Mouse (Mus musculus): Measurements from ENCODE around the gene Hoxb5. TPM values are rescaled to one million over a fixed set of nuclear protein-coding genes. Genes with fewer than 3 reads are reported as not detected.

Hoxb5 gene
- polyA plus RNA-seq (2015; fragmentation: Nextera tagmentation; extraction: Ambion mirVana), result not detected in 2 replicates

- ATAC-seq (ENCODE audit: insufficient number of reproducible peaks, low FRiP score, low TSS enrichment, low read depth), result no peak
- peaks cover 21% of the 10 kb centered on the region; the same call in 1 of the 2 replicates for H3K4me1 ChIP-seq
- no peaks in the 10 kb centered on the region for H3K36me3 ChIP-seq
- 1% methylated on average over 68 of the region's 69 CpGs for WGBS
- no peak within 1 kb of the TSS for H3K9ac ChIP-seq
- H3K4me3 ChIP-seq (replicated peaks), result no peak within 1 kb of the TSS; the same call in 1 of the 2 replicates
- H3K9me3 ChIP-seq (replicated peaks), result no peaks in the 10 kb centered on the region
- H3K27me3 ChIP-seq, result peaks cover 100% of the 10 kb centered on the region
- H3K4me2 ChIP-seq (replicated peaks), result peak within 1 kb of the TSS; percentile 19; the same call in 1 of the 2 replicates
- H3K27ac ChIP-seq (replicated peaks), result no peak within 1 kb of the TSS
These were observed at the start of gene Hoxb5 for GRCm38 (mm10) chr11:96303151-96304099. TSS of gene Hoxb5 (plus strand) at chr11:96303336.

- no peak overlapping the region for H3K4me3 ChIP-seq (replicated peaks)
- WGBS, result 2% methylated on average over 11 of the region's 11 CpGs
- no peak overlapping the region for H3K9ac ChIP-seq
- no peaks in the 10 kb centered on the region for H3K9me3 ChIP-seq (replicated peaks)
- H3K27ac ChIP-seq (replicated peaks), result no peak overlapping the region
- H3K36me3 ChIP-seq, result no peaks in the 10 kb centered on the region
- no peak overlapping the region for H3K4me2 ChIP-seq (replicated peaks)
- H3K27me3 ChIP-seq, result peaks cover 99% of the 10 kb centered on the region
- ATAC-seq (ENCODE audit: insufficient number of reproducible peaks, low FRiP score, low TSS enrichment, low read depth), result no peak
- H3K4me1 ChIP-seq, result no peaks in the 10 kb centered on the region; the same call in 1 of the 2 replicates
These were observed 48.9 kb upstream of the Hoxb5 start for GRCm38 (mm10) chr11:96254221-96254620.

GRCm38 (mm10) chr11:96255111-96255995, 47.8 kb upstream of the Hoxb5 start:
- Histone ChIP-seq H3K9me3 (replicated peaks) (no peaks in the 10 kb centered on the region), H3K27ac (replicated peaks) (no peak overlapping the region), H3K36me3 (no peaks in the 10 kb centered on the region), H3K4me3 (replicated peaks) (no peak overlapping the region), H3K4me1 (peaks cover 3% of the 10 kb centered on the region; the same call in 1 of the 2 replicates), H3K27me3 (peaks cover 99% of the 10 kb centered on the region), H3K9ac (no peak overlapping the region), H3K4me2 (replicated peaks) (no peak overlapping the region)
- ATAC-seq (ENCODE audit: insufficient number of reproducible peaks, low FRiP score, low TSS enrichment, low read depth), result no peak
- 2% methylated on average over 39 of the region's 39 CpGs for WGBS

GRCm38 (mm10) chr11:96255996-96256445, 47.1 kb upstream of the Hoxb5 start:
- WGBS, result 1% methylated on average over 14 of the region's 14 CpGs
- no peaks in the 10 kb centered on the region for H3K9me3 ChIP-seq (replicated peaks)
- no peaks in the 10 kb centered on the region for H3K36me3 ChIP-seq
- H3K27me3 ChIP-seq, result peaks cover 99% of the 10 kb centered on the region
- no peak for ATAC-seq (ENCODE audit: insufficient number of reproducible peaks, low FRiP score, low TSS enrichment, low read depth)
- no peak overlapping the region for H3K4me2 ChIP-seq (replicated peaks)
- H3K4me3 ChIP-seq (replicated peaks), result no peak overlapping the region
- H3K9ac ChIP-seq, result no peak overlapping the region
- peaks cover 4% of the 10 kb centered on the region; the same call in 1 of the 2 replicates for H3K4me1 ChIP-seq
- H3K27ac ChIP-seq (replicated peaks), result no peak overlapping the region

GRCm38 (mm10) chr11:96257141-96257540, 46.0 kb upstream of the Hoxb5 start:
- WGBS, result 21% methylated on average over 2 of the region's 2 CpGs
- H3K4me1 ChIP-seq, result peaks cover 4% of the 10 kb centered on the region; the same call in 1 of the 2 replicates
- ATAC-seq (ENCODE audit: insufficient number of reproducible peaks, low FRiP score, low TSS enrichment, low read depth), result no peak
- no peak overlapping the region for H3K4me3 ChIP-seq (replicated peaks)
- H3K27ac ChIP-seq (replicated peaks), result no peak overlapping the region
- no peaks in the 10 kb centered on the region for H3K36me3 ChIP-seq
- no peak overlapping the region for H3K9ac ChIP-seq
- H3K9me3 ChIP-seq (replicated peaks), result no peaks in the 10 kb centered on the region
- no peak overlapping the region for H3K4me2 ChIP-seq (replicated peaks)
- peaks cover 99% of the 10 kb centered on the region for H3K27me3 ChIP-seq

GRCm38 (mm10) chr11:96259038-96259437, 44.1 kb upstream of the Hoxb5 start:
- Histone ChIP-seq H3K36me3 (no peaks in the 10 kb centered on the region), H3K4me1 (peaks cover 4% of the 10 kb centered on the region; the same call in 1 of the 2 replicates), H3K4me2 (replicated peaks) (no peak overlapping the region), H3K9ac (no peak overlapping the region), H3K9me3 (replicated peaks) (no peaks in the 10 kb centered on the region), H3K27ac (replicated peaks) (no peak overlapping the region), H3K4me3 (replicated peaks) (no peak overlapping the region), H3K27me3 (peaks cover 99% of the 10 kb centered on the region)
- WGBS, result 4% methylated on average over 2 of the region's 2 CpGs
- no peak for ATAC-seq (ENCODE audit: insufficient number of reproducible peaks, low FRiP score, low TSS enrichment, low read depth)

DNA sequence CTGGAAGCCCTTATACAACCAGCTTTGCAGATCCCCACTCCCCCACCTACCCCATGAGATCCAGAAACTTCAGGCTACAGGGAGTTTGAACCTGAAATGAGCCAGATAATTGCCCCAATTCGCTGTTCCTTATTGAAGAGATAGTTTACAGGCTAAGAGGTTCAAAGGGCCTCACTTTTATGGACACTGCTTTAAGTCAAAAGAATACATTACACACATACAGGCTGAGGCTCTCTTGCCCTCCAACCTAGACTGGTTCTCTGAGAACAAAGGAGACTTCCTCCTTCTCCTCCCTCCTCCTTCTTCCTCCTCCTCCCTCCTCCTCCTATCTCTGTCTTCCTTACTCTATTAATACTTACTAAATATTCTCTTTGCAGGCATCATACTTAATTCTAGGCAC, 43.6 kb upstream of the Hoxb5 start:
- H3K4me3 ChIP-seq (replicated peaks), result no peak overlapping the region
- H3K4me1 ChIP-seq, result peaks cover 4% of the 10 kb centered on the region; the same call in 1 of the 2 replicates
- no peak overlapping the region for H3K4me2 ChIP-seq (replicated peaks)
- H3K27ac ChIP-seq (replicated peaks), result no peak overlapping the region
- ATAC-seq (ENCODE audit: insufficient number of reproducible peaks, low FRiP score, low TSS enrichment, low read depth), result no peak
- H3K27me3 ChIP-seq, result peaks cover 99% of the 10 kb centered on the region
- no peaks in the 10 kb centered on the region for H3K36me3 ChIP-seq
- H3K9me3 ChIP-seq (replicated peaks), result no peaks in the 10 kb centered on the region
- no peak overlapping the region for H3K9ac ChIP-seq
- WGBS, result 8% methylated on average over 1 of the region's 1 CpGs

- no peak overlapping the region for H3K4me2 ChIP-seq (replicated peaks)
- WGBS, result 2% methylated on average over 23 of the region's 23 CpGs
- H3K27me3 ChIP-seq, result peaks cover 99% of the 10 kb centered on the region
- H3K4me3 ChIP-seq (replicated peaks), result no peak overlapping the region
- no peak for ATAC-seq (ENCODE audit: insufficient number of reproducible peaks, low FRiP score, low TSS enrichment, low read depth)
- H3K4me1 ChIP-seq, result peaks cover 4% of the 10 kb centered on the region; the same call in 1 of the 2 replicates
- H3K9me3 ChIP-seq (replicated peaks), result no peaks in the 10 kb centered on the region
- H3K9ac ChIP-seq, result no peak overlapping the region
- H3K36me3 ChIP-seq, result no peaks in the 10 kb centered on the region
- H3K27ac ChIP-seq (replicated peaks), result no peak overlapping the region
These were observed 42.7 kb upstream of the Hoxb5 start for GRCm38 (mm10) chr11:96260310-96260970.

DNA sequence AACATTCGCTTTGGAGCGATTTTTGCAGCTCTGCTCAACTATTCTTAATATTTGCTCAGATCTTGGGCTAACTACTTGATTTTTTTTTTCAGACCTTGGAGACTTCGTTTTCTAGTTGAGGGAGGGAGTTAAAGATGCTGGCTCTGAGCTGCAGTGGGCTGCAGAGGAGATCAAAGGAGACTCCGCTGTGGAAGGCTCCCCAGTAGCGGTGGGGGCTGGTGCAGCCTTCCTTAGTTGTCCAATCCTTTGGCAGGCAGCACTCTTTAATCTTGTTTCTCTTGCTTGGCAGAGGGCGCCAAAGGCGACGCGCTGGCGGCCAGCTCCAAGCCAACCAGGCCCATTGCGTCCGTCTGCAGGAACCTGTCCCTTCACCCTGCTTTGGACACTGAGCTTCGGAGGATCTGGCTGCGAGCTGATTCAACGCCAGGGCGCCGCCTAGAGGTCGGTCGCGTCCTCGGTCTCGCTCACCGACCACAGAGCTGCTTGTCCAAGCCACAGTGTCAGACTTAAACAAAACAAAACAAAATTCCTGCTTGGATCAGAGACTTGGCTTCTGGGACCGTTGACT, 41.7 kb upstream of the Hoxb5 start:
- peaks cover 4% of the 10 kb centered on the region; the same call in 1 of the 2 replicates for H3K4me1 ChIP-seq
- peaks cover 99% of the 10 kb centered on the region for H3K27me3 ChIP-seq
- H3K4me3 ChIP-seq (replicated peaks), result no peak overlapping the region
- no peaks in the 10 kb centered on the region for H3K9me3 ChIP-seq (replicated peaks)
- no peak overlapping the region for H3K4me2 ChIP-seq (replicated peaks)
- H3K36me3 ChIP-seq, result no peaks in the 10 kb centered on the region
- no peak overlapping the region for H3K27ac ChIP-seq (replicated peaks)
- WGBS, result 1% methylated on average over 24 of the region's 24 CpGs
- no peak for ATAC-seq (ENCODE audit: insufficient number of reproducible peaks, low FRiP score, low TSS enrichment, low read depth)
- H3K9ac ChIP-seq, result no peak overlapping the region

DNA sequence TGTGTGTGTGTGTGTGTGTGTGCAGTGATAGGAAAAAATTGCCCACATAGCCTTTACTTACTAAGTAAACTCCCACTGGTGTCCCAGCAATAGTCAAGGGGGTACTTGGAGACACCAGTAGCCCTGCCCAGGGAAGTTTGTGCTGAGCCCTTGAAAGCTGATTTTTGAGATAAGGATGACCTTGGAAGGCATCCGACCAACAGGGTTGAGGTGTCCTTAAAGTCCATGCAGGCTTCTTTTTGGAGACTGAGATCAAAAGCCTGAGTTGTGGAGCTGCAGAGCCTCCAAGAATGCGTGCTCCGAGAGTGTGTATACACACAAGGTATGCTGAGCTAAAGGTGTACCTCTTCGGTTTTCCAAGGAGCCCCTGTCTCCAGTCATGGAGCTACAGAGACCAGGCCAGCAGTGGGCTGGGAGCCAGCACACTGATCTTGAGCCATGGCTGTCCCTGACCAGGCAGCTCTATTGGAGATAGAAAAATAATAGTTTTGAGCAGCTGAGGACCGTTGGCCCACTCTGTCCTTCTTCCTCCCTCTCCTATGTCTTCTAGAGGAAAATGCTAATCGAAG, 40.8 kb upstream of the Hoxb5 start:
- 4% methylated on average over 6 of the region's 6 CpGs for whole genome bisulfite sequencing
- H3K4me1 ChIP-seq, result peaks cover 4% of the 10 kb centered on the region; the same call in 1 of the 2 replicates
- no peak overlapping the region for H3K4me3 ChIP-seq (replicated peaks)
- H3K9me3 ChIP-seq (replicated peaks), result no peaks in the 10 kb centered on the region
- H3K36me3 ChIP-seq, result no peaks in the 10 kb centered on the region
- H3K27me3 ChIP-seq, result peaks cover 100% of the 10 kb centered on the region
- no peak overlapping the region for H3K9ac ChIP-seq
- no peak overlapping the region for H3K4me2 ChIP-seq (replicated peaks)
- ATAC-seq (ENCODE audit: insufficient number of reproducible peaks, low FRiP score, low TSS enrichment, low read depth), result no peak
- H3K27ac ChIP-seq (replicated peaks), result no peak overlapping the region

All from embryonic facial prominence, embryonic 15.5 days (tissue).